Mouse (Mus musculus) stomach, embryonic 15.5 days (tissue): ENCODE measurements at regions not wholly inside any gene's neighbourhood (a gene's known extent, or its start where the extent isn't known, plus 50 kb on each side); places are given as distances from the start of the nearest gene placed in this dataset.

ENCODE experiments used
- ATAC-seq: fragments of 200-750 bp; cut with Nextera tagmentation; 2 replicates; pipeline ENCODE4 v1.8.0; 2017; ENCODE audit warnings: low read depth, moderate number of reproducible peaks, moderate TSS enrichment; ENCODE audit not compliant: insufficient read depth, low FRiP score
- H3K27ac ChIP-seq: fragments of 300-500 bp; sonication (generic); 2 replicates; pipeline ENCODE4 v1.5.1; 2015; ENCODE audit warnings: mild to moderate bottlenecking, inconsistent platforms
- H3K27me3 ChIP-seq: fragments of 300-500 bp; sonication (generic); replicated peaks from 2 replicates; pipeline ENCODE4 v1.6.1; 2015; ENCODE audit warnings: inconsistent platforms
- H3K36me3 ChIP-seq: fragments of 300-500 bp; sonication (generic); 2 replicates; pipeline ENCODE4 v1.6.1; 2015; ENCODE audit warnings: inconsistent platforms
- H3K4me1 ChIP-seq: fragments of 300-500 bp; sonication (generic); 2 replicates; pipeline ENCODE4 v1.6.1; 2015; ENCODE audit warnings: inconsistent platforms
- H3K4me2 ChIP-seq: fragments of 300-500 bp; sonication (generic); 2 replicates; pipeline ENCODE4 v1.6.1; 2015; ENCODE audit warnings: mild to moderate bottlenecking, inconsistent platforms
- H3K4me3 ChIP-seq: fragments of 300-500 bp; sonication (generic); replicated peaks from 2 replicates; pipeline ENCODE4 v1.5.1; 2015; ENCODE audit warnings: inconsistent platforms
- H3K9ac ChIP-seq: fragments of 300-500 bp; sonication (generic); 2 replicates; pipeline ENCODE4 v1.6.1; 2015; ENCODE audit warnings: inconsistent platforms
- H3K9me3 ChIP-seq: fragments of 300-500 bp; sonication (generic); 2 replicates; pipeline ENCODE4 v1.6.1; 2016; ENCODE audit warnings: inconsistent platforms
- WGBS: fragments of 180-500 bp; shearing (Covaris S2); methylation state at CpG from one replicate; pipeline ENCODE4 v1.1.7; 2015; 5-methylcytosine and 5-hydroxymethylcytosine counted together

GRCm38 (mm10) chr17:47293178-47293577, 75.5 kb upstream of the Mrps10 start:
- Histone ChIP-seq H3K4me3 (no peak overlapping the region), H3K27ac (peak overlapping the region; percentile 68), H3K27me3 (no peaks in the 10 kb centered on the region), H3K9ac (no peak overlapping the region), H3K4me1 (peaks cover 32% of the 10 kb centered on the region), H3K4me2 (no peak overlapping the region), H3K9me3 (no peaks in the 10 kb centered on the region), H3K36me3 (peaks cover 6% of the 10 kb centered on the region; the same call in 1 of the 2 replicates)
- 84% methylated on average over 8 of the region's 8 CpGs for WGBS
- no peak for ATAC-seq

GRCm38 (mm10) chr17:47291558-47291957, 77.1 kb upstream of the Mrps10 start:
- Histone ChIP-seq H3K4me1 (peaks cover 28% of the 10 kb centered on the region), H3K27me3 (no peaks in the 10 kb centered on the region), H3K4me2 (no peak overlapping the region), H3K9me3 (no peaks in the 10 kb centered on the region), H3K36me3 (peaks cover 18% of the 10 kb centered on the region; the same call in 1 of the 2 replicates), H3K27ac (no peak overlapping the region), H3K4me3 (no peak overlapping the region), H3K9ac (no peak overlapping the region)
- ATAC-seq: no peak
- WGBS: 100% methylated on average over 1 of the region's 1 CpGs

GRCm38 (mm10) chr17:47285616-47286015, 83.1 kb upstream of the Mrps10 start:
- Histone ChIP-seq H3K36me3 (peaks cover 18% of the 10 kb centered on the region; the same call in 1 of the 2 replicates), H3K9ac (no peak overlapping the region), H3K4me2 (no peak overlapping the region), H3K4me3 (no peak overlapping the region), H3K4me1 (no peaks in the 10 kb centered on the region; the same call in 1 of the 2 replicates), H3K9me3 (no peaks in the 10 kb centered on the region), H3K27ac (no peak overlapping the region), H3K27me3 (no peaks in the 10 kb centered on the region)
- 89% methylated on average over 10 of the region's 10 CpGs for WGBS
- no peak for ATAC-seq

- H3K4me2 ChIP-seq: no peak overlapping the region
- no peak overlapping the region for H3K4me3 ChIP-seq
Observed at GRCm38 (mm10) chr17:47284236-47284635, 84.5 kb upstream of the Mrps10 start.

GRCm38 (mm10) chr17:47283158-47283557, 85.5 kb upstream of the Mrps10 start:
- Histone ChIP-seq H3K4me2 (no peak overlapping the region), H3K36me3 (peaks cover 12% of the 10 kb centered on the region; the same call in 1 of the 2 replicates), H3K9me3 (no peaks in the 10 kb centered on the region), H3K27me3 (no peaks in the 10 kb centered on the region), H3K4me1 (no peaks in the 10 kb centered on the region; the same call in 1 of the 2 replicates), H3K27ac (no peak overlapping the region), H3K4me3 (no peak overlapping the region), H3K9ac (no peak overlapping the region)
- 81% methylated on average over 4 of the region's 4 CpGs for WGBS
- ATAC-seq: no peak

More at GRCm38 (mm10) chr17:47284236-47284635, 84.5 kb upstream of the Mrps10 start:
- no peak overlapping the region for H3K9ac ChIP-seq
- no peaks in the 10 kb centered on the region; the same call in 1 of the 2 replicates for H3K4me1 ChIP-seq
- H3K36me3 ChIP-seq: peaks cover 18% of the 10 kb centered on the region; the same call in 1 of the 2 replicates
- WGBS: 44% methylated on average over 11 of the region's 11 CpGs
- no peaks in the 10 kb centered on the region for H3K9me3 ChIP-seq
- H3K27me3 ChIP-seq: no peaks in the 10 kb centered on the region
- H3K27ac ChIP-seq: no peak overlapping the region
- no peak for ATAC-seq

- H3K4me1 ChIP-seq: no peaks in the 10 kb centered on the region; the same call in 1 of the 2 replicates
- H3K4me2 ChIP-seq: no peak overlapping the region
- no peaks in the 10 kb centered on the region for H3K9me3 ChIP-seq
- WGBS: 61% methylated on average over 3 of the region's 3 CpGs
- no peak for ATAC-seq
- no peaks in the 10 kb centered on the region for H3K27me3 ChIP-seq
- H3K36me3 ChIP-seq: peaks cover 5% of the 10 kb centered on the region; the same call in 1 of the 2 replicates
- no peak overlapping the region for H3K9ac ChIP-seq
- H3K4me3 ChIP-seq: no peak overlapping the region
- H3K27ac ChIP-seq: no peak overlapping the region
Observed at GRCm38 (mm10) chr17:47282476-47282875, 86.2 kb upstream of the Mrps10 start.

- Histone ChIP-seq H3K27ac (no peak overlapping the region), H3K4me3 (no peak overlapping the region), H3K4me1 (0 out of 2 replicates have a peak, but pooled peaks cover 3% of the 10 kb centered on the region), H3K4me2 (no peak overlapping the region), H3K9me3 (no peaks in the 10 kb centered on the region), H3K27me3 (no peaks in the 10 kb centered on the region), H3K36me3 (no peaks in the 10 kb centered on the region), H3K9ac (no peak overlapping the region)
- WGBS: 85% methylated on average over 5 of the region's 5 CpGs
- no peak for ATAC-seq
Observed at GRCm38 (mm10) chr17:47277890-47278289, 90.8 kb upstream of the Mrps10 start.

GRCm38 (mm10) chr17:47276639-47277038, 92.0 kb upstream of the Mrps10 start:
- H3K36me3 ChIP-seq: no peaks in the 10 kb centered on the region
- no peak overlapping the region for H3K9ac ChIP-seq
- H3K27ac ChIP-seq: no peak overlapping the region
- H3K4me1 ChIP-seq: 0 out of 2 replicates have a peak, but pooled peaks cover 3% of the 10 kb centered on the region
- WGBS: 78% methylated on average over 6 of the region's 6 CpGs
- no peak overlapping the region for H3K4me3 ChIP-seq
- H3K9me3 ChIP-seq: no peaks in the 10 kb centered on the region
- no peak for ATAC-seq
- no peaks in the 10 kb centered on the region for H3K27me3 ChIP-seq
- H3K4me2 ChIP-seq: no peak overlapping the region

- ATAC-seq: peak; percentile 61; the same call in 1 of the 2 replicates
- H3K4me3 ChIP-seq: no peak overlapping the region
- no peaks in the 10 kb centered on the region for H3K27me3 ChIP-seq
- no peak overlapping the region for H3K9ac ChIP-seq
- no peaks in the 10 kb centered on the region for H3K36me3 ChIP-seq
- WGBS: 66% methylated on average over 19 of the region's 19 CpGs
- H3K4me1 ChIP-seq: 0 out of 2 replicates have a peak, but pooled peaks cover 3% of the 10 kb centered on the region
- H3K4me2 ChIP-seq: 0 out of 2 replicates have a peak overlapping the region, but pooled peaks have one; percentile 8
- H3K9me3 ChIP-seq: no peaks in the 10 kb centered on the region
- H3K27ac ChIP-seq: peak overlapping the region; percentile 51; the same call in 1 of the 2 replicates
Observed at GRCm38 (mm10) chr17:47275796-47276311, 92.8 kb upstream of the Mrps10 start.

- no peak overlapping the region for H3K9ac ChIP-seq
- no peak overlapping the region for H3K4me3 ChIP-seq
- H3K27ac ChIP-seq: no peak overlapping the region
- H3K27me3 ChIP-seq: no peaks in the 10 kb centered on the region
- H3K4me1 ChIP-seq: 0 out of 2 replicates have a peak, but pooled peaks cover 3% of the 10 kb centered on the region
- H3K9me3 ChIP-seq: no peaks in the 10 kb centered on the region
- no peak for ATAC-seq
- H3K36me3 ChIP-seq: no peaks in the 10 kb centered on the region
- H3K4me2 ChIP-seq: no peak overlapping the region
- WGBS: 77% methylated on average over 7 of the region's 7 CpGs
Observed at GRCm38 (mm10) chr17:47273309-47273708, 95.4 kb upstream of the Mrps10 start.

- Histone ChIP-seq H3K36me3 (peaks cover 2% of the 10 kb centered on the region; the same call in 1 of the 2 replicates), H3K27ac (no peak overlapping the region), H3K27me3 (no peaks in the 10 kb centered on the region), H3K4me3 (no peak overlapping the region), H3K4me2 (no peak overlapping the region), H3K4me1 (0 out of 2 replicates have a peak, but pooled peaks cover 3% of the 10 kb centered on the region), H3K9ac (no peak overlapping the region), H3K9me3 (no peaks in the 10 kb centered on the region)
- 72% methylated on average over 7 of the region's 7 CpGs for WGBS
- ATAC-seq: no peak
Observed at GRCm38 (mm10) chr17:47271979-47272677, 96.6 kb upstream of the Mrps10 start.
